Mouse (Mus musculus) frontal cortex, postnatal 36 days (tissue): Measurements from ENCODE around the gene Sgsh.

Experiments
- DNase-seq, 2 experiments: peaks; one replicate each; pipeline ENCODE4 v3.0.0; 2022; ENCODE audit warnings: low spot score in 2 of 2

Gene Sgsh

GRCm38 (mm10) chr11:119375425-119375824 lies 20.1 kb upstream of the Sgsh start:
- DNase-seq, result no peak

GRCm38 (mm10) chr11:119363534-119364145 lies 8.3 kb upstream of the Sgsh start:
- peak; percentile 56 to 65 for DNase-seq

- no peak for DNase-seq
These were observed 7.6 kb upstream of the Sgsh start for GRCm38 (mm10) chr11:119362769-119363533.

GRCm38 (mm10) chr11:119359089-119359488 lies 3.8 kb upstream of the Sgsh start:
- DNase-seq, result no peak

GRCm38 (mm10) chr11:119354798-119355442 lies 416 bp downstream of the Sgsh start:
- peak in 1 of 2 experiments; percentile 6 for DNase-seq

GRCm38 (mm10) chr11:119353946-119354345 lies 1.4 kb downstream of the Sgsh start:
- no peak for DNase-seq

GRCm38 (mm10) chr11:119352113-119352512 lies 3.2 kb downstream of the Sgsh start:
- no peak for DNase-seq

- no peak for DNase-seq
These were observed 8.2 kb downstream of the Sgsh start for GRCm38 (mm10) chr11:119347125-119347524.

- no peak for DNase-seq
These were observed 10.5 kb downstream of the Sgsh start for GRCm38 (mm10) chr11:119344865-119345264.

- DNase-seq, result no peak
These were observed 11.2 kb downstream of the Sgsh start for GRCm38 (mm10) chr11:119344178-119344577.

GRCm38 (mm10) chr11:119339637-119340036 lies 15.7 kb downstream of the Sgsh start:
- peak; percentile 59 to 78 for DNase-seq

- DNase-seq, result no peak
These were observed 16.2 kb downstream of the Sgsh start for GRCm38 (mm10) chr11:119339179-119339578.

GRCm38 (mm10) chr11:119338271-119339059 lies 16.9 kb downstream of the Sgsh start:
- no peak for DNase-seq

- no peak for DNase-seq
These were observed 23.4 kb downstream of the Sgsh start for GRCm38 (mm10) chr11:119331970-119332369.

GRCm38 (mm10) chr11:119330592-119330991 lies 24.7 kb downstream of the Sgsh start:
- DNase-seq, result peak in 1 of 2 experiments; percentile 17

GRCm38 (mm10) chr11:119325068-119325467 lies 30.3 kb downstream of the Sgsh start:
- DNase-seq, result no peak

GRCm38 (mm10) chr11:119322521-119322920 lies 32.8 kb downstream of the Sgsh start:
- DNase-seq, result no peak

- no peak for DNase-seq
These were observed 38.6 kb downstream of the Sgsh start for GRCm38 (mm10) chr11:119316720-119317119.

- DNase-seq, result no peak
These were observed 40.9 kb downstream of the Sgsh start for GRCm38 (mm10) chr11:119314252-119314936.

- DNase-seq, result no peak
These were observed 44.7 kb downstream of the Sgsh start for GRCm38 (mm10) chr11:119310621-119311020.

GRCm38 (mm10) chr11:119307916-119308315 lies 47.4 kb downstream of the Sgsh start:
- DNase-seq, result no peak

GRCm38 (mm10) chr11:119307658-119307867 lies 47.8 kb downstream of the Sgsh start, which contains the start of gene Card14:
Card14 (plus strand) TSS chr11:119307768.
- no peak for DNase-seq
